Mouse (Mus musculus): ENCODE data around the gene Tbcel. TPM values are rescaled to one million over a fixed set of nuclear protein-coding genes. Genes with fewer than 3 reads are reported as not detected.

Gene Tbcel
- total RNA-seq, 2 experiments from 2014 or later = 48.6 to 48.9 TPM

DNA sequence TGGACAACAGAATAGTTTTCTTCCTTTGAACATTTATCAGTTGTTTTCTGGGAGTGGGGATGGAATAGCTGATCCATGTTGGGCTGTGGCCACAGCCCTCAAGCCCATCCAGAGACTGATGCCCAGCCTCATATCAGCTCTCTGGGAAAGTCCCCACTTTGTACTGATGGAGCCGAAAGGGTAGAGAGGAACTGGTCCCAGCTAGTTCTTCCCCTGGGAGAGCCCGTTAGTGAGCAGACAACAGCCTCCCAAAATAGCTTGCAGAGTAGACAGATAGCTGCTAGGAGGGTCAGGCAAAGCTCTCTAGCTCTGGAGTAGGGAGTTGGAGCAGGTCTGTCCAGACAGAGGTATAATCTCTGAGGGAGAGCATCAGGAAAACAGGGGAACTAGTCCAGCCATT, 111.5 kb downstream of the Tbcel start:
- H3K4me3 ChIP-seq = no peak overlapping the region
- no peak for TF ChIP-seq CTCF (IDR thresholded peaks at IDR 0.05)
- DNase-seq (ENCODE audit: extremely low spot score in 1 of 2, low spot score in 2 of 2) = no peak
- intact Hi-C loops (cut with DNase I) = no loop called here
- H3K27ac ChIP-seq = no peak overlapping the region

DNA sequence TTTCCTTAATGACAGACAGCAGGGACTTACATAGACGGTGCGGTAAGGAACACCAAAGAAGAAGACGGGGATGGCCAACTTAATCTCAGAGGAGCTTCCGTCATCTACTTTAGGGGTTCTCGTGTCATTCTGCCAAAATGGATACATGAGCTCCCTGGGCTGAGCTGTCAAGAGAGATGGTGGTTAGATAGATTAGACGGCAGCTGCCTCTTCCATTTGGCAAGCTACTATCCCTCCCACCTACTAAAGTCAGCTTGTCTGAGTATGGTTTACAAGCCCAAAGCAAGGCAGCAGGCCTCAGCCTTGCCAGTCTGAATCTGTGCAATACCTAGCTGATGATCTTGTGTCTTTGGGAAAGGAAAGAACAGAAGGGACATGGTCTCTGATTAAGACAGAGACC, 112.7 kb downstream of the Tbcel start:
- no peak overlapping the region for H3K27ac ChIP-seq
- intact Hi-C loops (cut with DNase I) = loop anchor here (5.0 kb wide), 1 partner anchor 97 kb away; no protein-coding TSS in a partner anchor
- no peak overlapping the region for H3K4me3 ChIP-seq
- no peak for DNase-seq (ENCODE audit: extremely low spot score in 1 of 2, low spot score in 2 of 2)
- no peak for TF ChIP-seq CTCF (IDR thresholded peaks at IDR 0.05)

DNA sequence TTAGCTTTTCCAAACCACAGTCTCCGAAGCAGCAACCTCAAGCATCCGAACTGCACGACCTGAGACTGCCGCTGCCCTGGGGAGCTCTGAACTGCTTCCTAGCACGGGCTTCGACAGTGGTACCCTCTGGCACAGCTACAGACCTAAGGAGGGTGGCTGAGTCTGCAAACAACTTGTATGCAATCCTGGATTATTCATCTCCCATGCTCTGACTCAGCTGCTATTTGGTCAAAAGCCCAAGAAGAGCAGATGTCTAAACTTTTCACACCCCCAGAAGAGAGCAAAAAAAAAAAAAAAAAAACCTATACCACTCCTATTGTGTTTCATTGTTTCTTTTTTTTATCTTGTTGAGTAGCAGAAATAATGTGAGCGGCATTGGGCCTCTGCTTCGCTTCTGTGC, 113.3 kb downstream of the Tbcel start:
- Histone ChIP-seq H3K27ac (no peak overlapping the region), H3K4me3 (no peak overlapping the region)
- no peak for TF ChIP-seq CTCF (IDR thresholded peaks at IDR 0.05)
- intact Hi-C loops (cut with DNase I) = loop anchor here (5.0 kb wide), 1 partner anchor 98 kb away; no protein-coding TSS in a partner anchor
- DNase-seq (ENCODE audit: extremely low spot score in 1 of 2, low spot score in 2 of 2) = peak in 1 of 2 experiments; percentile 27

DNA sequence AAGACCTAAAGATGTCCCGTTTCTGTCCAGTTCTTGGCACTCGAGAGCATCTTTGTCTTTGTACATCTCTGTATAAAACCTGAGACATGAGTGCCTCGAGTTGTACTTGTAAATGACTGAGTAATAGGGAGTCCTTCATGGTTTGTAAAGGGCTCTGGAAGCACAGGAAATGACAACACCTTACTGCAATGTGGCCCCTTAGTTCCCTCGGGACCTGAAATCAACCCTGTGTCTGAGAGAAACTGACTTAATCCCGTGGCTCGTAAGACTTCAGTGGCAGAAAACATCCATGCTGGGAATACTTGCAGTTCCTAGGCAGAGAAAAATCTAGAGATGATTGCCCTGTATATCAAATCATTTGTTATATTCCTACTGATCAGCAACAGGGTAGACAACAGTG, 114.7 kb downstream of the Tbcel start:
- no peak overlapping the region for H3K27ac ChIP-seq
- intact Hi-C loops (cut with DNase I) = loop anchor here (5.0 kb wide), 1 partner anchor 99 kb away; no protein-coding TSS in a partner anchor
- no peak for DNase-seq (ENCODE audit: extremely low spot score in 1 of 2, low spot score in 2 of 2)
- H3K4me3 ChIP-seq = no peak overlapping the region
- no peak for TF ChIP-seq CTCF (IDR thresholded peaks at IDR 0.05)

DNA sequence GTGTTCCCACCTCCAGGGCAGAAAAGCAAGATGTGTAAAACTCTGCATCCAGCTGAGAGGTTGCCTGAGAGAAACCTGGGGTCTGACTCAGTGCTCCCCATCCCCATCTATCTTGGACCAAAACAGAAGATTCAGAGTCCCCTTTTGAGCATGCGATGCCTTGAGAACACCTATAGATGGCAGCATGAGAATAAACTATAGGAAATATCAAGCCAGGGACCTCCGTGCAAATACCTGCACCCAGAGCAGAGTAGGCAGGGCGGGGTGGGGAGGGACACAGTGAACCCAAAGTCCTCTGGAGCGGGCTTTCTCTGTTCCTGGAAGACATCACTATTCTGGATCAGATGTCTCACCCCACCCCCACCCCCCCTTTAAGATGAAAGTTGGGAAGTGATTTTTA, 119.1 kb downstream of the Tbcel start:
- no peak for DNase-seq (ENCODE audit: extremely low spot score in 1 of 2, low spot score in 2 of 2)
- TF ChIP-seq CTCF (IDR thresholded peaks at IDR 0.05) = peak; percentile 57
- H3K4me3 ChIP-seq = no peak overlapping the region
- H3K27ac ChIP-seq = no peak overlapping the region
- intact Hi-C loops (cut with DNase I) = loop anchor here (1.0 to 5.0 kb wide), 4 partner anchors 61 to 574 kb away; partner anchors contain the start of gene Grik4

DNA sequence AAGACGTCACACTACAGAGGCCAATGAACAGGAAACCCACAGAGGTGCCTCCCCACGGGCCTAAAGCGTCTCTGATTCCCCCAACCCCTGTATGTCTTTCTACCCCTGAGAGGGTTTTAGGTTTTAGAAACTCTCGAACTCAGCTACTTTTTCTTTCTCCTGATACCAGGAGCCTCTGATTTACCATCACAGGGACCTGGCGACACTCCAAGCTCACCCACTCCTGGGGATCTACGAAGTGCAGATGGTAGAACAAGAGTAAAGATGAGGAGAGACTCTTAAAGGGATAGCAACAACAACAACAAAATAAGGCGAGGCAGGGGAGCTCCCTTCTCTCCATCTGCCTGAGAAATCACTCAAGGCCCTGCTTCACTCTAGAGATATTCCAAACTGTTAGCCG, 120.6 kb downstream of the Tbcel start:
- DNase-seq (ENCODE audit: extremely low spot score in 1 of 2, low spot score in 2 of 2) = no peak
- no peak overlapping the region for H3K27ac ChIP-seq
- no peak for TF ChIP-seq CTCF (IDR thresholded peaks at IDR 0.05)
- intact Hi-C loops (cut with DNase I) = loop anchor here (5.0 kb wide), 3 partner anchors 60 to 575 kb away; no protein-coding TSS in a partner anchor
- H3K4me3 ChIP-seq = no peak overlapping the region

DNA sequence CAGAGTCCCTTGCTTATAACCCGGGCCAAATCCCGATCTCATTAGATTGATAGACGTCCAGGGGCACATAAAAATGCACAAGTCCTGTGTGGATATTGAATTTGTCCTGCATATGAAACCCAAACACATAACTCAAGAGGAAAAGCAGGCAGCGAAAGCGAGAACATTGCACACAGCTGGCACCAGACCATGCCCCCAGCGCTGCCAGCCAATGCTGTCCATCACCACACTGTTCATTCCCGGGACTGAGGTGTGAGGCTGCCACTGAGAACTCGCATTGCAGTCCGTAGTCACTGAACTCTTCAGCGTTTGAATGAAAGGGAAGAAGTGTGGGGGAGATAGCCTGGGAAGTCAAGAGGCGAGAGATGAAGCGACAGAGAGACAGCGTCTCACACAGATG, 122.0 kb downstream of the Tbcel start:
- intact Hi-C loops (cut with DNase I) = loop anchor here (5.0 kb wide), 3 partner anchors 58 to 577 kb away; no protein-coding TSS in a partner anchor
- TF ChIP-seq CTCF (IDR thresholded peaks at IDR 0.05) = no peak
- no peak for DNase-seq (ENCODE audit: extremely low spot score in 1 of 2, low spot score in 2 of 2)
- Histone ChIP-seq H3K4me3 (no peak overlapping the region), H3K27ac (no peak overlapping the region)

DNA sequence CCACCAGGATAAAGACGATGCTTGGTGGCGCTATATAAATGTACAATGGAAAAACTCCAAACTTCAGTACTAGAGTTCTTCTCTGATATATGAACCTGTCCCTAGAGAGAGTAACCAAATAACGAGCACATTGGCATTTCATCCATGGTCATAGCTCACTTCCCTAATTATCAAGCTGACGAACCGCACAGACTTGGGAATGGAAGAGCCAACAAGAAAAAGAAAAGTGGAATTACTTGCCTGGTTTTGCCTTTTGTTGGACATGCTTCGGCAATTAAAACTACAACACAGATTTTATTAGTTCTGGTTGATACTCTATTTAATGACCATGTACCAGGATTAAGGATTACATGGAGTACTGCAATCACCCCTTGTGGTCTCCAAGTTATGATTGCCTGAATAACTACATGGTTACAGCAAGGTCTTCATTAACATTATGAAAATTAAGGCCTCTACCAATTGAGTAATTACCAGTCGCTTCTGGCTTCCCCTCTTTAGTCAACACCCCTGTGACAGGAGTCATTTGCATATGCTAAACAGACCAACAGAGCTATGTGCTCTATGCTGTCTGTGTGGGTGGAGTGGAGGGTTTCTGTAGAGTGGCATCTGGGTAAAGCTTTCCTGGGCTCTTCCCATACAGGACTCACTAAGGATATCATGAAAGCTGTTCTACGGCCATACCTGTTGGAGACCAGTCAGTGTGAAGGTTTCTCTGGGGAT, 124.8 kb downstream of the Tbcel start:
- no peak for TF ChIP-seq CTCF (IDR thresholded peaks at IDR 0.05)
- Histone ChIP-seq H3K27ac (no peak overlapping the region), H3K4me3 (no peak overlapping the region)
- intact Hi-C loops (cut with DNase I) = no loop called here
- no peak for DNase-seq (ENCODE audit: extremely low spot score in 1 of 2, low spot score in 2 of 2)

DNA sequence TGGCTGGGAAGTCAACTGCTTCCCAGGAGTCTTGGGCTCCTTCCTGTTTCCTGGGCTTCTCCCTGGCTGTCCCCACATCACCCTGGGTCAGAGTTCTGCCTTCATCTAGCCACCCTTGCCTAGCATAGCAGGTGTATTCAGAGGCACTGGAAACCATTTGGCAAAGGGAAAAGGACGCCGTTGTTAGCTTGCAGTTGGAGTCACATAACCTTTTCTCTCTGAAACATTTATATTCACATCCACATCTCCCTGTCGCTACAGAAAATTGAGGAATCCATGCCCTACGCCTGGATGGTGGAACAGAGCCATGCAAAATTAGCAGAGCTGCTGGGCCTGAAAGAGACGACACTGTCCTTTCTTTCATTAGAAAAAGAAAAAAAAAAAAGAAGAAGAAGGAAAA, 125.5 kb downstream of the Tbcel start:
- intact Hi-C loops (cut with DNase I) = no loop called here
- Histone ChIP-seq H3K27ac (no peak overlapping the region), H3K4me3 (no peak overlapping the region)
- no peak for TF ChIP-seq CTCF (IDR thresholded peaks at IDR 0.05)
- peak in 1 of 2 experiments; percentile 22 for DNase-seq (ENCODE audit: extremely low spot score in 1 of 2, low spot score in 2 of 2)

DNA sequence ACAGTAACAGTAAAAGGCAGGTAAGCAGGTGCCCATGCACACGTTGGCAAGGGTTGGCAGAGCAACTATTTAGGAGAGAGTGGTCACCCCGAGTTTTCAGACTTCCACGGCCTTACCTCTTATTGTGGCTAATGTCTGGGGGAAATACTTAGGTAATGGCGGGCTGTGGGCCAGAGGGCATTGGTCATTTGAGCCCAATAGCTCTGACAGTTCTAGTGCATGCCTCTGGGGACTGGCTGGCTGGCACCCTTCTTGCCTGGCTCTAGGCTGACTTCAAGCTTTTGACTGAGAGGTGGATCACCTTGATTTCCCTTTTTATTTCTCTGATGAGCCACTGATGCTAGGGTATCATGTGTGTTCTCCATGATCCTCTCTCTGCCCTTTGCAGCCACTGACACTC, 129.5 kb downstream of the Tbcel start:
- Histone ChIP-seq H3K27ac (no peak overlapping the region), H3K4me3 (no peak overlapping the region)
- TF ChIP-seq CTCF (IDR thresholded peaks at IDR 0.05) = no peak
- DNase-seq (ENCODE audit: extremely low spot score in 1 of 2, low spot score in 2 of 2) = no peak
- intact Hi-C loops (cut with DNase I) = no loop called here

DNA sequence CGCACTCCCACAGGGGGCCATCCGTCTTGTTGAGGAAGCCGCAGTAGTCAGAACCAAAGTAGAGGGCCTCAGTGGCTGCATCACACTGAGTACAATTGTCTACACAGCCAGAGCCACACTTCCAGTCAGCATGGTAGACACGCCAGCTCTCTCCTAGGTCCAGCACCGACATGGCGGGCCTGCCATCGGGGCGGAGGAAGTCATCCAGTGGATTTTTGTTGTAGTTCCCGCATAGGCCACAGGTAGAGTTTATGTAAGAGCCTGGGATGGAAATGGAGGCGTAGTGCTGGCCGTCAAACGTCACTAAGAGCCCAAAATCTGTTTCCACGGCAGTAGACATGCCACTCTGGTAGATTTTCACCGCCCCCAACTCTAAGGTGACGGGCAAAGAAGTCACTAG, 130.0 kb downstream of the Tbcel start:
- Histone ChIP-seq H3K27ac (no peak overlapping the region), H3K4me3 (no peak overlapping the region)
- intact Hi-C loops (cut with DNase I) = no loop called here
- TF ChIP-seq CTCF (IDR thresholded peaks at IDR 0.05) = no peak
- no peak for DNase-seq (ENCODE audit: extremely low spot score in 1 of 2, low spot score in 2 of 2)

DNA sequence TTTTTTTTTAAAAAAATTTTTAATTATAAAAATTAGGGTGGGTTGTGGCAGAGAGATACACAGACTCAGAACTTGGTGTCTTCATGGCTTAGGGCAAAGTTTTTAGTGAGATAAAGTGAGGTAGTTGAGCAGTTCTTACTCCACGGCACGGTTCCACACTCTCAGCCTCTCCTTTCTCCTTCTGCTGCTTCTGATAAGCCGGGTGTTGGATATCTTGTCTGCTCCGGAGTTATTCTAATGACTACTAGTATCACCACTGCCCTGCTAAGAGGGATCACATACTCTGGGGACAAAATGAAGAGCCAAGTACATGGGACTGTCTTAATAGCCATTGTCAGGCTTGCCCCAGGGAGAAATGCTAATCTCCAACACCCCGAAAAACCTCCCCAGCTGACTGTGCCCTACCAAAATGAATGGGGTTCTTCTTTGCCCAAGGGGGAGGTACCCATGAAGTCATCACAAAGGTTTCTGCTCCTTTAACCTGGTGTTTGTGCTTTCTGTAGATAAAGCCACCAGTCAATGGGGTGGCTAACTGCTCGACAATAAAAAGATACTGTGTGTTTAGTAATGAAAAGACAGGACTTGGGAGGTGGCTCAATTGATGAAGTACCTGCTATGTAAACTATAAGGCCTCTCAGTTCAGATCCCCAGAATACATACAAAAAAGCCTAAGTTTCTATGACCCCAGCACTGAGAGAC, 135.8 kb downstream of the Tbcel start:
- no peak for TF ChIP-seq CTCF (IDR thresholded peaks at IDR 0.05)
- Histone ChIP-seq H3K4me3 (no peak overlapping the region), H3K27ac (no peak overlapping the region)
- intact Hi-C loops (cut with DNase I) = no loop called here
- no peak for DNase-seq (ENCODE audit: extremely low spot score in 1 of 2, low spot score in 2 of 2)

Small RNA genes within 50 kb of the gene (microRNA-seq; reads per million reads assigned to microRNA genes)
- gene Gm44311 = 0 reads per million in 2 experiments

Other genes starting within 250 kb of the Tbcel start
- 10 to 100 TPM; 49.8 to 54.7 TPM for gene Sc5d, start 243.6 kb downstream of the Tbcel start, total RNA-seq (2021)
- gene Tecta, start 107.9 kb downstream of the Tbcel start, total RNA-seq (2021) = under 1 TPM; 0.18 to 0.23 TPM